Mouse (Mus musculus) G1E (cell line): ENCODE measurements around the gene Lclat1. TPM values are rescaled to one million over a fixed set of nuclear protein-coding genes. Genes with fewer than 3 reads are reported as not detected.

Experiments
- ATAC-seq: 2 replicates; pipeline ENCODE4 v1.8.0; 2016; ENCODE audit warnings: mild to moderate bottlenecking; ENCODE audit not compliant: insufficient number of reproducible peaks, poor library complexity, low FRiP score, severe bottlenecking; ENCODE audit errors: extremely low read depth
- DNase-seq: peaks from one replicate; pipeline ENCODE4 v3.0.0; 2012; ENCODE audit warnings: low spot score
- H3K27me3 ChIP-seq: 2 replicates; pipeline ENCODE4 v1.6.1; 2012; ENCODE audit warnings: mild to moderate bottlenecking, low read length, inconsistent platforms; ENCODE audit not compliant: insufficient read depth
- H3K36me3 ChIP-seq: replicated peaks from 2 replicates; pipeline ENCODE3; 2012; ENCODE audit warnings: mild to moderate bottlenecking, inconsistent platforms
- H3K4me1 ChIP-seq: 2 replicates; pipeline ENCODE4 v1.6.1; 2012; ENCODE audit warnings: low read depth, low read length, inconsistent platforms, mixed read lengths; ENCODE audit not compliant: insufficient read depth
- H3K4me3 ChIP-seq: 2 replicates; pipeline ENCODE4 v1.5.1; 2012; ENCODE audit warnings: low read depth, mild to moderate bottlenecking, inconsistent platforms, low read length, moderate library complexity, mixed read lengths
- H3K9me3 ChIP-seq: replicated peaks from 2 replicates; pipeline ENCODE4 v1.6.1; 2012; ENCODE audit warnings: inconsistent platforms
- CTCF ChIP-seq: IDR thresholded peaks from 2 replicates; pipeline ENCODE4 v1.5.1; 2012; ENCODE audit warnings: low read depth, low read length, inconsistent platforms, mixed read lengths
- GATA1 ChIP-seq: IDR thresholded peaks from 2 replicates; pipeline ENCODE4 v1.6.1; 2012; ENCODE audit warnings: borderline replicate concordance, low read length, inconsistent platforms, mixed read lengths
- GATA2 ChIP-seq: IDR thresholded peaks from 2 replicates; pipeline ENCODE4 v1.6.1; 2012; ENCODE audit warnings: low read depth, low read length, inconsistent platforms, borderline replicate concordance
- POLR2AphosphoS5 ChIP-seq: IDR thresholded peaks from 2 replicates; pipeline ENCODE4 v1.6.1; 2012; ENCODE audit warnings: low read depth, low read length, inconsistent platforms; ENCODE audit not compliant: insufficient replicate concordance
- TAL1 ChIP-seq: conservative IDR thresholded peaks from 2 replicates; pipeline ENCODE4 v1.6.1; 2012; ENCODE audit warnings: low read depth, low read length, inconsistent platforms, mixed read lengths
- polyA plus RNA-seq: library from polyadenylated mRNA; stranded (reverse); fragments of >175 nt; gene quantifications from 2 replicates; pipeline ENCODE4 v1.2.3, GENCODE M21; 2012
- total RNA-seq, 2 experiments: library from RNA; stranded (forward) in 1 of 2; stranded (reverse) in 1 of 2; fragments of 200-1000 nt in 1 of 2; fragments of >200 nt in 1 of 2; fragmentation: Nextera tagmentation in 1 of 2; gene quantifications; 2 replicates each; pipeline ENCODE4 v1.2.3; 2014 to 2017

Gene Lclat1
- total and polyA plus RNA-seq, 3 experiments, result 5.6 to 25.1 (median 11.8) TPM

DNA sequence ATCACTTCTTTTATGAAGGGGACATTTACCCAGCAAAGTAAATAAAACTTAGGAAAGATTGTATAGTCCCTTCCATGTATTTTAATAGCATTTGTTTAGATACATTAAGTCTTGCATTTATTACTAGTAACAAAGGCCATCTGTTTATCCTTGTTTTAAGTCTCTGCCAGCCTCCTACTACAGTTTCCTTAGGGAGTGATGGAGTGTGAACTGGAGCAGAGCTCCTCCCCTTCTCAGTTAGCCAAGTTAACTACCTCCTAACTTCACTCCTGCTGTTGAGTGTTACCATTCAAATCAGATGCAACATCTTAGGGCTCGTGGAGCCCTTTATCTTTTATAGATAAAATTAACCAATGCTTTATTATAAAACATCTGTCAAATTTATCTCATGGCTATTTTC is 105.4 kb downstream of the Lclat1 start:
- TF ChIP-seq CTCF, result no peak
- TF ChIP-seq POLR2AphosphoS5, result no peak
- no peak for TF ChIP-seq TAL1
- TF ChIP-seq GATA2, result no peak
- TF ChIP-seq GATA1, result no peak
- H3K4me3 ChIP-seq, result no peak overlapping the region
- H3K4me1 ChIP-seq, result no peaks in the 10 kb centered on the region
- no peak for DNase-seq
- H3K9me3 ChIP-seq, result no peaks in the 10 kb centered on the region
- H3K27me3 ChIP-seq, result no peaks in the 10 kb centered on the region
- ATAC-seq, result no peak
- H3K36me3 ChIP-seq, result peaks cover 24% of the 10 kb centered on the region

DNA sequence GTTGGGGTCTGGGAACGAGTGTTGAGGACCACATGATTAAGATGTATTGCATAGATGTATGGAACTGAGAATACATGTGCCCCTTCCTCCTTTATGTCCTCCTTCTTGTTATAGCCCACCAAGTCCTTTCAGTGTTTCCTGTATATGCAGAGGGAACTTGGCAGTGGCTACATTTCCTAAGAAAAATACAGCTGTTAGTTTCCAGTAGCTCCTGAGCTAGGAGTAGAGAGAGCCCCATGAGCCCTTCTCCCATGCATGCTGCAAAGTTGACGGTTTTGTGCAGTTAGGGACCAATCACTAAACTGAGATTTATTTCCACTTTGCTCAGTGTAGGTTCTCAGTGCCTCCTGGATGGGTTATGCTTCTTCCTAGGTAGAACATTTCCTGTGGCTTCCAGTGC is 105.9 kb downstream of the Lclat1 start:
- no peaks in the 10 kb centered on the region for H3K4me1 ChIP-seq
- DNase-seq, result no peak
- no peaks in the 10 kb centered on the region for H3K9me3 ChIP-seq
- H3K27me3 ChIP-seq, result no peaks in the 10 kb centered on the region
- TF ChIP-seq GATA1 (no peak), CTCF (no peak), GATA2 (no peak), TAL1 (no peak), POLR2AphosphoS5 (no peak)
- no peak for ATAC-seq
- no peak overlapping the region for H3K4me3 ChIP-seq
- H3K36me3 ChIP-seq, result peaks cover 21% of the 10 kb centered on the region

DNA sequence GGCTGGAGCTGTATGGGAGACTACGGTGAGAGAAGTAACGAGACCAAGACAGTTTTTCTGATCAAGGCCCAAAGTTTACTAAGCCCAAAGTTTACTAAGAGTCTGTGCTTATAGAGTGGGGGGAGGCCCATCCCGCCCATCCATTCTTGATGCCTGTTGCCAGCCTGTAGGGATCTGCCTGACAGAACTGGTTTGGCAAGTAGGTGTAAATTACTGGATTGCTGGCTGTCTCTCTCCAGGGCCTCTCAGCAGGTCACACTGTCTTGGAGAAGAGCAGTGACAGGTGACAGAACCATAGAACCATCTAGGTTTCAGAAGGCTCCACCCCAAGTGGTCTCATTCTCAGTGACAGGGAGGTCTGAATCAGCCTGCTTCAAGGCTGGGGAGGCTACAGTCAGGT is 109.5 kb downstream of the Lclat1 start:
- Histone ChIP-seq H3K9me3 (no peaks in the 10 kb centered on the region), H3K4me3 (no peak overlapping the region), H3K36me3 (peaks cover 21% of the 10 kb centered on the region), H3K4me1 (peaks cover 5% of the 10 kb centered on the region), H3K27me3 (no peaks in the 10 kb centered on the region)
- no peak for ATAC-seq
- TF ChIP-seq POLR2AphosphoS5, result no peak
- no peak for TF ChIP-seq GATA1
- TF ChIP-seq CTCF, result no peak
- no peak for TF ChIP-seq TAL1
- no peak for TF ChIP-seq GATA2
- no peak for DNase-seq

DNA sequence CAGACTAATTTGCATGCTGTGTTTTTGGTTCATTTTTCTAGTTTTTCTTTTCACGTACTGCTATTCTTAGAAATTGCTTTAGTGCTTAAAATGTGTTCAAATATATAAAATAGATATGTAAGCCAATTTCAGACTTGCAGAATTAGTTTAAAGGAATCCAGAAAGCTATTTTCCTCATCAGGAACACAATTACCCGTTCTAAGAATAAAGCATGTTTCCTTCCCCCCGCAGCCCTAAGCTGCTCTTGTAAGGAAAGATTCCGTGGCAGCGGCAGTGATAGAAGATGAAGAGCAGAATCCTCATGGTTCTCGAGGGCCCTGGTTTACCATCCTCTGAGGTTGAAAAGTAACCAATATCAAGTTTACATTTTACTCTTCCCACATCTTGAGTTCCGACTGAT is 113.0 kb downstream of the Lclat1 start:
- no peak overlapping the region for H3K4me3 ChIP-seq
- H3K27me3 ChIP-seq, result no peaks in the 10 kb centered on the region
- ATAC-seq (no peak), DNase-seq (no peak)
- no peaks in the 10 kb centered on the region for H3K9me3 ChIP-seq
- H3K36me3 ChIP-seq, result peaks cover 21% of the 10 kb centered on the region
- peaks cover 23% of the 10 kb centered on the region for H3K4me1 ChIP-seq
- no peak for TF ChIP-seq GATA1
- TF ChIP-seq POLR2AphosphoS5, result no peak
- no peak for TF ChIP-seq CTCF
- TF ChIP-seq GATA2, result no peak
- TF ChIP-seq TAL1, result no peak

DNA sequence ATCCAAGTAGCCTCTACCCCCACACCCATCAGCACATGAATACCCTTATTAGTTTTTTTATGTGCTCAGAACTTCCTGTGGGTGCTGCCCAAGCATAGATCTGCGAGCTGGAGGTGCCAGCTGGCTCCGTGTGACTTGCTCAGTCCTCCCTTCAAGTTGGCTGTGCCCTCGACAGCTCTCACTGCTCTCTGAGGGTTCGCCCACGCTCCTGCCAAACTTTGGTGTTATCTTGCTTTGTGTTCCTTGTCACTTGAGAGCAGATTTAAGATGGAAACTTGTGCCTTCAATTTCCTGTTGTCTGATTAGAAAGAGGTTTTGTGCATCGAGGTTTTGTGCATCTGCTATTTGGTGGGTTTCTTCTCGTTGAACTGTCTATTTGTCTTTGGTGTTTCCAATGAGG is 114.3 kb downstream of the Lclat1 start:
- no peak overlapping the region for H3K4me3 ChIP-seq
- TF ChIP-seq CTCF, result no peak
- no peak for TF ChIP-seq GATA1
- TF ChIP-seq TAL1, result no peak
- no peak for TF ChIP-seq GATA2
- no peak for TF ChIP-seq POLR2AphosphoS5
- peaks cover 20% of the 10 kb centered on the region for H3K36me3 ChIP-seq
- no peaks in the 10 kb centered on the region for H3K27me3 ChIP-seq
- peaks cover 35% of the 10 kb centered on the region for H3K4me1 ChIP-seq
- no peak for ATAC-seq
- H3K9me3 ChIP-seq, result no peaks in the 10 kb centered on the region
- no peak for DNase-seq

DNA sequence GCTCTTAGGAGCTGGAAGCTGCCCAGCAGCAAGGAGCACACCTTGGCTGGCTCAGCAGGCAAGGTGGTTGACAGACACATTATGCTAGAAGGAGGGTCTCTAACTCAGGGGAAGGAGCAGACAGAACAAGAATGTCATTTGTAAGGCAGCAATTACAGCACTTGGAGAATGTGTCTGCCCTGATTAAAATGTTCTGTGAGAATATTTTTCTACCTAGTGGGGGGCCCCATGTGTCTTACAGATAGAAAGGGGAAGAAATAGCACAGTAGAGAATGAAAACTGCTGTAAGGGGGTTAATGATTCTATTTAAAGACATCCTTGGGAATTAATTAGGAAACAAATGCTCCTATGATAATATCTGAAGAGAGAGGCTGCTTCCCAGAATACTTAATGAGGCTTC is 117.7 kb downstream of the Lclat1 start:
- Histone ChIP-seq H3K27me3 (no peaks in the 10 kb centered on the region), H3K9me3 (no peaks in the 10 kb centered on the region), H3K4me1 (peaks cover 66% of the 10 kb centered on the region), H3K36me3 (peaks cover 22% of the 10 kb centered on the region), H3K4me3 (no peak overlapping the region; the same call in 1 of the 2 replicates)
- DNase-seq (no peak), ATAC-seq (no peak)
- no peak for TF ChIP-seq POLR2AphosphoS5
- no peak for TF ChIP-seq TAL1
- no peak for TF ChIP-seq CTCF
- TF ChIP-seq GATA1, result no peak
- no peak for TF ChIP-seq GATA2

DNA sequence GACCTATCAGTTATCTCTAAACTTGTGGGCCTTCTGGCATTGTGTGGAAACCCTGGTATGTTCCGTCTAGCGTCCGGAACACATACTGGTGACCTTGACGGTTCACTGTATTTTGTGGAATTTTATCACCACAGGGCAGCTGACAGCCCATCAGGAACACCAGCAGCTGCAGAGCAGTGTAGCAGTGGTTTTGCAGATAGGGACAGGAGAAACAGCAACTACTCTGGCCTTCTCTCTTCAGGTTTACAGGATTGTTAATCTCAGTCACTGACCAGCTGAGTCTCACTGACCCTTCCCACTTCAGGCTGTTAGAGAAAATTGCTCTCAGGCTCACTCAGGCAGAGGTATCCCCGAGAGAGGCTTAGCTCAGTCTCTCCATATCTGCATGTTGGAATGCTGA is 118.2 kb downstream of the Lclat1 start:
- H3K27me3 ChIP-seq, result no peaks in the 10 kb centered on the region
- DNase-seq, result no peak
- TF ChIP-seq TAL1 (peak; percentile 73), POLR2AphosphoS5 (no peak), GATA2 (no peak)
- no peak overlapping the region; the same call in 1 of the 2 replicates for H3K4me3 ChIP-seq
- peaks cover 69% of the 10 kb centered on the region for H3K4me1 ChIP-seq
- peaks cover 25% of the 10 kb centered on the region for H3K36me3 ChIP-seq
- peak; percentile 61 for ATAC-seq
- H3K9me3 ChIP-seq, result no peaks in the 10 kb centered on the region
